Mouse (Mus musculus) MN1 (cell line): Measurements from ENCODE around the gene Cenps.
"Not testable (repeated sequence)": the region's sequence is repeated elsewhere in the genome, so short reads cannot be mapped to it uniquely, and the experiment has no call there.

ENCODE experiments used
- DNase-seq: peaks from one replicate; pipeline ENCODE4 v3.0.0-alpha.2; 2016; ENCODE audit warnings: low spot score

Gene Cenps

DNA sequence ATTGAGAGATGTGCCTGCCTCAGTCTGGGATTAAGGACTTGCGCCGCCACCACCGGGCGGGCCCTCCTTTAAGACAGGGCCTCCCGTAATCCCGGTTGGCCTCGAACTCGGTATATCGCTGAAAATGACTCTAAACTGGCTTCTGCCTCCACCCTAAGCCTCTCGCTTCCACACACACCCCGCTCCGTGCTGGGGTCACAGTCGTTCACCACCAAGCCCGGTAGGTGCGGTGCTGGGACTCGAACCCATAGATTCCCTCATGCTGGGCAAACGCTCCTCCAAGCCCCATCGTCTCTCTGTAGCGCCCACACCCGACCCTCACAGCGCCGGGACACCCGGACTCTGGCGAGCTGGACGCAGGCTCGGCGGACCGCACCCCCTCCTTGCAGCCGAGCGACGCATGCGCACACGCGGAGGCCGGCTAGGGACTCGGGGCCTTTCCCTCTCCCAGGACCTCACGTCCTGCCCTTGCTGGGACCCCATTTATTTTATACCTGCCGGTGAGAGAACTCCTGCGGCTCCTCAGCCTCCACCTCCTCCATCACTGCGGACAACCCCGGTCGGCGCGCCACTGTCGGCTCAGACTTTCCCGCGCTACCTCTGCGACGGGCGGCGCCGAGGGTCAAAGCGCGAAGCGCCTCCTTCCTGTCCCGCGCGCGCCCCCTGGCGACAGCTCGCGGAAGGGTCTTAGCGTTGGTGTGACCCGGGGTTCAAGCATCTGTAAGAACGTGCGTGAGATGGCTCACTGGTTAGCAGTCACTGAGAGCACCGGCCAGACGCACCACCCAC lies at the start of gene Cenps:
Gene Cenps (minus strand): TSS at position 648 of the 789 bp plus-strand sequence.
- peak; percentile 91 for DNase-seq

DNA sequence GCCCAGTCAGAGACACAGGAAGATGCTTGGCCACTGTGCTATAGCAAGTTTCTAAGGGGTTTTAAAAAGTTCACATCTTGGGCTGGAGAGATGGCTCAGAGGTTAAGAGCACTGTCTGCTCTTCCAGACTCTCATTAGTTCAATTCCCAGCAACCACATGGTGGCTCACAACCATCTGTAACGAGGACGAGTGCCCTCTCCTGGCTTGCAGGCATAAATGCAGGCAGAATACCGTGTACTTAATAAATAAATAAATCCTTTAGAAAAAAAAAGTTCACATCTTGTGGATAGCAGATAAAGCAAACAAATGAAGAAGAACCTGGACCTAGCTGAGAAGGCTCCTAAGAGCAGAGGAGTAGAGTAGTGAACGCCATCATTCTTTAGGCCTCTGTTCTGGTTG lies 45.3 kb upstream of the Cenps start:
- DNase-seq: peak; percentile 42

DNA sequence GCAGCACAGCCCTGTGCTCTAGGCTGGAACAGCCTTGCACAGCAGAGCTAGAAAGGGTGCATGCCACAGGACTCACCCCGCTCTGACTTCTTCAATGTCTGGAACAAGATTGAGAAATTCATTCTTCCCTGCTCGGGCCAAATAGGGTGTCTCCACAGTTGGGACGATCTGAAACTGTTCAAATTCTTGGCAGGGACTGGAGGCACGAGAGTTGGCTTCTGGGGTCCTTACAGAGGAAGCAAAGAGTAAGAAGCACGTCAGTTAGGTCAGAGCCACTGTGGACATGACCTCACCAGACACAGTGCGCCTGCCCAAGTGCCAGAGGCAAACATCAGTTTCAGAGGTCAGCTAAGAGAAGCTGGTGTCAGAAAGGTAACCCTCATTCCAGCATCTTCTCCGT lies 44.8 kb upstream of the Cenps start:
- DNase-seq: no peak

- DNase-seq: no peak
Measured at GRCm38 (mm10) chr4:149179573-149179972, 42.1 kb upstream of the Cenps start.

- DNase-seq: no peak
Measured at GRCm38 (mm10) chr4:149179160-149179559, 41.7 kb upstream of the Cenps start.

GRCm38 (mm10) chr4:149178328-149178727 lies 40.9 kb upstream of the Cenps start:
- no peak for DNase-seq

- DNase-seq: no peak
Measured at GRCm38 (mm10) chr4:149177046-149177445, 39.6 kb upstream of the Cenps start.

DNA sequence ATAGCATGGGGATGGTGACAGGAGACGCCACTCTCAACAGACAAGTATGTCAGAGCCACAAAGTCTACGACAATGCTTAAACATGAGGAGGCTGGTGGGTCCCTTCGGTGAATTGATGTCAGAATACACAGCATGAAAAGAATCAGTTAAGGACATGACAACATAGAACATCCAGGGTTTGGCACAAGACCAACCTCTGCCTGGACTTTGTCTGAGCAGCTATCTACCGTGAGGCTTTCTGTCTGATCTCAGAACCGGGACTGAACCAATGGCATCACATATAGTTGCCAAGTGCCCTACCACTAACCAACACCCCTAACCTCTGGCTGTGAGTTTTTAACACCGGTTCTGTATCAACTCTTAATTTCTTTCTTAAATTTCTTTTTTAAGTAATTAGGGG lies 39.2 kb upstream of the Cenps start:
- no peak for DNase-seq

- DNase-seq: no peak
Measured at GRCm38 (mm10) chr4:149173661-149174060, 36.2 kb upstream of the Cenps start.

- peak; percentile 79 for DNase-seq
Measured at GRCm38 (mm10) chr4:149172666-149173065, 35.2 kb upstream of the Cenps start.

DNA sequence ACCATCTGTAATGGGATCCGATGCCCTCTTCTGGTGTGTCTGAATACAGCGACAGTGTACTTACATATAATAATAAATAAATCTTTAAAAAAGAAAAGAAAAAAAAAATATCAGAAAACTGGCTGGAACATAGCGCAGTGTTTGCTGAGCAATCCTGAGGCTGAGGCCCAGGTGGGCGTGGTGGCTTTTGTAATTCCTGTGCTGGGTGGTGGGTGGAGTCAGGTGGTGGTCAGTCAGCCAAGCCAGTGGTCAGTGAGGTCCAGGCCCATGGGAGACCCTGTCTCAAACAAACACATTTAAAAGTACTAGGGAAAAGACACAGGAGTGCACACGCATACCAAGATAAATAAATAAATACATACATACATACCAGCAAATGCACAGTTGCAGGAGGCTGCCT lies 34.7 kb upstream of the Cenps start:
- no peak for DNase-seq

DNA sequence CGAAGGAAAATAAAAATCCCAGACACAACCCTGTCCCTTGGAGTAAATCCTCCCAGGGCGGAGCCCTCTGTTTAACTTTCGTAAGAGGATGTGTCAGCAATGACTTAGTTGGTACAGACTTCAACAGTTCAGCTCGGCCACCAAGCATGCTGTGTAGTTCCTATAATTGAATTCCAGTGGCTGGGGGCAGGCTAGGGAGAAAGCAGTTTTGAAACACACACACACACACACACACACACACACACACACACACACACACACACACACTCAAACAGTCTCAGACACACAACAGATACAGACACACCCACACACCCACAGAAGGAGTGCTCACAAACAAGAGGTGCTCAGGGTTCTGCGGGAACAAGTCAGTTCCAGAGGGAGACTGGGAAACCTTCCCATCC lies 34.2 kb upstream of the Cenps start:
- DNase-seq: peak; percentile 30

DNA sequence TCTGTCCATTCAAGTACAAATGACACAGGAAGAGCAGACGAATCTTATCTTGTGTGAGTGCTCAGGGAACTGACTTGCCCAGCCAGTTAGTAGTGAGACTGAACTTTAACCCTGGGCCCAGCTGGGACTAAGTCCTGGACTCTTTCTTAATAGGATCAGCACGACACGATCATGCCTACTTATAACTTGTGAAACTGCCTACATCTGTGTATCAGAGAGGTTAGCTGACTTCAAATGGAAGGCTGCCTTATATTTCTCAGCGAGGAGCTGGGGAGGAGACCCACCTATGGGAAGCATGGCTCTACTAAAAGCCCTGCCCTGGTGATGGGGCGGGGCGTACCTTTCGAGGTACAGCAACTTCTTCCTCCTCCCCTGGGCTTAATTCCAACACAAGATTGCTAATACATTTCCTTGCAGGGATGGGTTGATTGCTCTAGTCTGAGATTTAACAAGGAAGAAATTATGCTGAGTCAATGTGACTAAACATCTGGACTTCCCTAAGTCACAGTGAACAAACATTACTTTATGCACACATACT lies 33.0 kb upstream of the Cenps start:
- DNase-seq: peak; percentile 74

DNA sequence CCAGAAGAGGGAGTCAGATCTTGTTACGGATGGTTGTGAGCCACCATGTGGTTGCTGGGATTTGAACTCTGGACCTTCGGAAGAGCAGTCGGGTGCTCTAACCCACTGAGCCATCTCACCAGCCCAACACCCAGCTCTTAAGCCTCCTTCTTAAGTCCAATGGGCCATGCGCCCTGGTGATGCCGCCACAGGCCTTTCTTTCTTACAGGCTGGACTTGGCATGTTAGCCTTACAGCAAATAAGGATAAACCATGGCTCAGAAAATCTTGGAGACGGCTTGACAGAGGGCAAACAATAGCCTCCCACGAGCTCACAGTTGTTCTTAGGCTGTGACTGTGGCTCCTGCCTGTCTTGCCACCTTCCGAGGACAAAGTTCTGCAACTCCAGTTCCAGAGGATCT lies 32.5 kb upstream of the Cenps start:
- not testable (repeated sequence) for DNase-seq

DNA sequence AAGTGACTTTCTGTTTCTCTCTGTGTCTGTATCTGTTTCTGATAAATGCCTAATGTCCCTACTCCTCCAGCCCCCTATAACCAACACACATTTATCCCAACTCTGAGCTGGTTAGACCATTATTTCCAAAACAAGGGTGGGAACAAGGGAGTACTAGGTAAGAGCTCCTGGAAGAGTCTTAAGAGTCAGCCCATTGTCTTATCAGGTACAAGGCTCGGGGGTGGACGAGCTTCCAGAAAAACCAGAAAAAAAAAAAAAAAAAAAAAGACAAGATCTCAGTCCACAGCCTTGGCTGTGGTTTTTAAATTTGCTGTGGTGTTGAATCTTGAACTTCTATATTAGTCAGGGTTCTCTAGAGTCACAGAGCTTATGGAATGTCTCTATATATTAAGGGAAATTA lies 30.6 kb upstream of the Cenps start:
- no peak for DNase-seq

- peak; percentile 42 for DNase-seq
Measured at GRCm38 (mm10) chr4:149166957-149167611, 29.7 kb upstream of the Cenps start.

- peak; percentile 97 for DNase-seq
Measured at GRCm38 (mm10) chr4:149166215-149166946, 29.0 kb upstream of the Cenps start, which contains the start of gene Pgd. TSS of gene Pgd (minus strand) at chr4:149166771.

DNA sequence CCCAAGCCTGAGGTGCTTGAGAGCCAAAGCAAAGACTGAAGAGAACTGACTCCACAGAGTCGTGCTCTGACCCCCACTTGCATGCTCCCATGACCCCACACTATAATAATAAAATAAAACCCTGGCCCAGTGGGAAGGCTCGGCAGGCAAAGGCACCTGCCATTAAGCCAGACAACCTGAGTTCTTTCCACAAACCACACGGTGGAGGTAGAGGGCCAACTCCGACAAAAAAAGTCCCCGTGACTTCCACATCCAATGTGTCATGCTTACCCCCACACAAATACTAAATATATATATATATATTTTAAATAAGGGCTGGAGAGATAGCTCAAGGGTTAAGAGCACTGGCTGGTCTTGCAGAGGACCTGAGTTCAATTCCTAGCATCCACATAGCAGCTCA lies 26.7 kb upstream of the Cenps start:
- no peak for DNase-seq

- DNase-seq: no peak
Measured at GRCm38 (mm10) chr4:149163196-149163595, 25.8 kb upstream of the Cenps start.

DNA sequence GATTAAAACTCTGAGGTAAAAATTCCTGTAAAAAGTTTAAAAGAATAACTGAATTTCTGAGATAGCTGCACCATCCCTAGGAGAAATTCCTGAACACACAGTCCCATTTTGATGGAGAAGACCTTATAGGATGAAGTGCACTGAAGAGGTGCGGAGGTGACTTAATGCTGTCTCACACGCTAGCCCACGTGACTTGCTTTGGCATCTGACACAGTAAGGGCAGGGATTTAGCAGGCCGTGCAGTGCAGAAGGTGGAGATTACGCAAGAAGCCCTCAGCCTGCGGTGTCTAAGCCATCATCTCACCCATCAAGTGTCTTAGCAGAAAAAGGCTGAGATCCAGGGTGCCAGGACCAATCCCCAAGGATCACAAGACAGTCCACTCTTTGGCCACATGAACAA lies 23.7 kb upstream of the Cenps start:
- DNase-seq: no peak

DNA sequence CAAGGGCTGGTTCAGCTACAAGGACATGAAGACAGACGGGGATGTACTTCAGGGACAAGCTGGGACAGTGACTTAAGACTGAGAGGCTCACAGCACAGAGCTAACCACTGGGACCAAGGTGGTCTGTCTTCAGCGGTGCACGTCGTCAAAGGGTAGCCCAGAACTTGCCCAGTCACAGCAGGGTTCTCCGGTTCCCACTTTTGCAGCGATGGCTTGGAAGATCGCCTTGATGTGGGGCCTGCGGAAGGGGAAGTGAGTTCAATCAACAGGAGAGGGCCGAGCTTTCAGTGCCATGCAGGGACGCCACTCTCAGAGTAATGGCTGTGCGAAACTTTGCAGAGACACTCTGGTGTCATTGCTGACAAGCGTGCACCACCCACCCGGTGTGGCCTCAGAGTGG lies 22.5 kb upstream of the Cenps start:
- no peak for DNase-seq

DNA sequence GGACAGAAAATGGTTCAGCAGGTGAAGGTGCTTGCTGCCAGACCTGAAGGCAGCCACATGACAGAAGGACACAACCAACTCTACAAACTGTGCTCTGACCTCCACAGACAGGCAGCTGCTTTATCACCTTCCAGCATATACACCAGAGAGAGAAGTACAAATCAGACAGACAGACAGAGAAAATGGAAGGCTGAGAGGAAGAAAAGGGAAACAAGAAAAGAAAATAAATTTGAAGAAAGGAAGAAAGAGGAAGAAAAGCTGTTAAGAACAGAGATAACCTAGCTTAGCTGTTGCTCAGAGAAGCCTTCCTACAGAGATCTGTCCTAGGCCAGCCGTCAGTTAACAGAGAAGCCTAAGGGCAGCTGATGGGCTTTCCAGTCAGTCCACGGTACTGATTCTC lies 21.8 kb upstream of the Cenps start:
- DNase-seq: no peak
